Mouse (Mus musculus): ENCODE data around the gene Prss2.
"Not testable (repeated sequence)": the region's sequence is repeated elsewhere in the genome, so short reads cannot be mapped to it uniquely, and the experiment has no call there.

DNA sequence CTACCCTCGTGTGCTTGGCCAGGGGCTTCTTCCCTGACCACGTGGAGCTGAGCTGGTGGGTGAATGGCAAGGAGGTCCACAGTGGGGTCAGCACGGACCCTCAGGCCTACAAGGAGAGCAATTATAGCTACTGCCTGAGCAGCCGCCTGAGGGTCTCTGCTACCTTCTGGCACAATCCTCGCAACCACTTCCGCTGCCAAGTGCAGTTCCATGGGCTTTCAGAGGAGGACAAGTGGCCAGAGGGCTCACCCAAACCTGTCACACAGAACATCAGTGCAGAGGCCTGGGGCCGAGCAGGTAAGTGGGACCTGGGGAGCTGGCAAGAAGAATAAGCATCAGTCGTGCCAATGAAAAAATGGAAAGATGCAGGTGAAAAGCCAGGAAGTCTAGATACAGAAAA lies 16.7 kb downstream of the Prss2 start:
- not testable (repeated sequence) for TF ChIP-seq CTCF (IDR thresholded peaks at IDR 0.05; ENCODE audit: low read depth, low read length); POLR2AphosphoS5 (IDR thresholded peaks at IDR 0.05; ENCODE audit: insufficient replicate concordance, low read depth, low read length); GATA2 (IDR thresholded peaks at IDR 0.05; ENCODE audit: borderline replicate concordance, low read depth, low read length); TAL1 (conservative IDR thresholded peaks at IDR 0.05; ENCODE audit: low read depth, low read length)

All from G1E (cell line).